Mouse (Mus musculus) embryonic facial prominence, embryonic 12.5 days (tissue): Measurements from ENCODE around the gene Gpr3. TPM values are rescaled to one million over a fixed set of nuclear protein-coding genes. Genes with fewer than 3 reads are reported as not detected.

Source experiments
- ATAC-seq: fragments of 200-750 bp; cut with Nextera tagmentation; 2 replicates; pipeline ENCODE4 v1.8.0; 2017; ENCODE audit not compliant: insufficient number of reproducible peaks, insufficient read depth, low FRiP score, low TSS enrichment
- H3K27ac ChIP-seq: fragments of 300-500 bp; sonication (generic); 2 replicates; pipeline ENCODE4 v1.5.1; 2016; ENCODE audit warnings: mild to moderate bottlenecking
- H3K27me3 ChIP-seq: fragments of 300-500 bp; sonication (generic); 2 replicates; pipeline ENCODE4 v1.6.1; 2016; ENCODE audit warnings: mild to moderate bottlenecking, moderate library complexity
- H3K36me3 ChIP-seq: fragments of 300-500 bp; sonication (generic); 2 replicates; pipeline ENCODE4 v1.6.1; 2016; ENCODE audit warnings: mild to moderate bottlenecking
- H3K4me1 ChIP-seq: fragments of 300-500 bp; sonication (generic); 2 replicates; pipeline ENCODE4 v1.6.1; 2016
- H3K4me2 ChIP-seq: fragments of 300-500 bp; sonication (generic); replicated peaks from 2 replicates; pipeline ENCODE4 v1.6.1; 2016; ENCODE audit warnings: mild to moderate bottlenecking, moderate library complexity
- H3K4me3 ChIP-seq: fragments of 300-500 bp; sonication (generic); 2 replicates; pipeline ENCODE4 v1.5.1; 2016; ENCODE audit warnings: mild to moderate bottlenecking
- H3K9ac ChIP-seq: fragments of 300-500 bp; sonication (generic); 2 replicates; pipeline ENCODE4 v1.6.1; 2016; ENCODE audit warnings: mild to moderate bottlenecking, moderate library complexity
- H3K9me3 ChIP-seq: fragments of 300-500 bp; sonication (generic); 2 replicates; pipeline ENCODE4 v1.6.1; 2016; ENCODE audit warnings: mild to moderate bottlenecking, moderate library complexity
- WGBS: fragments of 180-500 bp; shearing (Covaris S2); methylation state at CpG from one replicate; pipeline ENCODE4 v1.1.7; 2016; 5-methylcytosine and 5-hydroxymethylcytosine counted together
- polyA plus RNA-seq: library from polyadenylated mRNA; unstranded; fragments of >200 nt; fragmentation: Nextera tagmentation; extraction: Ambion mirVana; gene quantifications from 2 replicates; pipeline ENCODE4 v1.2.1, GENCODE M21; 2016

Gene Gpr3
- polyA plus RNA-seq, 1 experiment from 2014 or later: not detected

DNA sequence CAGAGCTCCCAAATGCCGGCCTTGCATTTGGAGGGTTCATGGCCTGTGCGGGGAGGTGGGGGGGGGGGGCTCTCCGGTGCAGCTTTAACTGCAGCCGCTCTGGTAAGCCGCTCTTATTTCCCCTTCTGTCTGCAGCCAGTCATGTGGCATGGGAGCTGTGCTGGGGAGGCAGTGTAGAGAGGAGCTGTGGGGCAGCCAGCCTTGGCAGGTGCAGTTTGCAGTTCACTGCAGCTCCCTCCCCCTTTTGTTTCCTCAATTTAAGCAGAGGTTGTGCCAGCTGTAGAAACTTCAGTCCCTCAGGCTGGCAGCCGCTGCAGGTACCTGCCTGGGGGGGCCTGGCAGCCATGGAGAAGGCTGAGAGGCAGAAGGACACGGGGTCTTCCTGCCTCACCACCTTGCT, 15.5 kb downstream of the Gpr3 start:
- H3K4me2 ChIP-seq: no peak overlapping the region
- H3K9ac ChIP-seq: no peak overlapping the region
- peak overlapping the region; percentile 78 for H3K27ac ChIP-seq
- H3K36me3 ChIP-seq: peaks cover 42% of the 10 kb centered on the region
- no peak for ATAC-seq
- no peaks in the 10 kb centered on the region for H3K27me3 ChIP-seq
- H3K4me1 ChIP-seq: peaks cover 56% of the 10 kb centered on the region
- no peaks in the 10 kb centered on the region for H3K9me3 ChIP-seq
- 24% methylated on average over 7 of the region's 7 CpGs for WGBS
- no peak overlapping the region for H3K4me3 ChIP-seq

DNA sequence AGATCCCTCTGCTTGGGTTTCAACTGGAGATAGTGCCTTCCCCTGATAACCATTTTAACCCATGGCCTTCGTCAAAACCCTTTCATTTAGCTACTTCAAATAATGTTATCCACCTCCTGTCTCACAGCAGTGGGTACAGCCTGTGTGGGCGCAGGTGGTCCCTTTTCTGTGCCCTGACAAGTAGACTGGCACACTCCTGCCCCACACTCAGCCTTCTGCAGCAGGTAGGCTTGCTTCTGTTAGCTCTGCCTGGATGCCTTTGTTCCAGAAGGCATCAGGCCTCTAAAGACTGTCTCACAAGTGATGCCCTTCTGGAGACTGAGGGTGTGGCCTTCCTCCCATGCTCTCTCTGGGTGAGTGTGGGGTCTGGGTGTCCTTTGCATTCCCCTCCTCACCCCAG, 16.2 kb downstream of the Gpr3 start:
- Histone ChIP-seq H3K9ac (no peak overlapping the region), H3K4me2 (no peak overlapping the region), H3K27ac (no peak overlapping the region), H3K27me3 (no peaks in the 10 kb centered on the region), H3K36me3 (peaks cover 49% of the 10 kb centered on the region), H3K4me3 (no peak overlapping the region), H3K9me3 (no peaks in the 10 kb centered on the region), H3K4me1 (peaks cover 49% of the 10 kb centered on the region)
- 86% methylated on average over 2 of the region's 2 CpGs for WGBS
- no peak for ATAC-seq

- Histone ChIP-seq H3K4me2 (no peak overlapping the region), H3K36me3 (peaks cover 61% of the 10 kb centered on the region), H3K4me1 (peaks cover 38% of the 10 kb centered on the region), H3K4me3 (no peak overlapping the region), H3K9ac (no peak overlapping the region), H3K27me3 (no peaks in the 10 kb centered on the region), H3K27ac (no peak overlapping the region), H3K9me3 (no peaks in the 10 kb centered on the region)
- WGBS: 69% methylated on average over 4 of the region's 4 CpGs
- ATAC-seq: no peak
Measured at GRCm38 (mm10) chr4:133195014-133195413, 17.3 kb downstream of the Gpr3 start.

- Histone ChIP-seq H3K27ac (no peak overlapping the region), H3K9ac (no peak overlapping the region), H3K36me3 (peaks cover 66% of the 10 kb centered on the region), H3K27me3 (no peaks in the 10 kb centered on the region), H3K4me1 (peaks cover 33% of the 10 kb centered on the region), H3K4me3 (no peak overlapping the region), H3K4me2 (no peak overlapping the region), H3K9me3 (no peaks in the 10 kb centered on the region)
- ATAC-seq: no peak
- WGBS: 82% methylated on average over 11 of the region's 11 CpGs
Measured at GRCm38 (mm10) chr4:133194482-133194881, 17.9 kb downstream of the Gpr3 start.

GRCm38 (mm10) chr4:133189396-133189795, 22.9 kb downstream of the Gpr3 start:
- H3K27me3 ChIP-seq: no peaks in the 10 kb centered on the region
- no peak overlapping the region for H3K4me2 ChIP-seq
- WGBS: 72% methylated on average over 10 of the region's 10 CpGs
- peaks cover 84% of the 10 kb centered on the region for H3K36me3 ChIP-seq
- H3K9me3 ChIP-seq: no peaks in the 10 kb centered on the region
- no peak overlapping the region for H3K4me3 ChIP-seq
- no peak overlapping the region for H3K9ac ChIP-seq
- ATAC-seq: no peak
- peaks cover 21% of the 10 kb centered on the region for H3K4me1 ChIP-seq
- no peak overlapping the region for H3K27ac ChIP-seq

DNA sequence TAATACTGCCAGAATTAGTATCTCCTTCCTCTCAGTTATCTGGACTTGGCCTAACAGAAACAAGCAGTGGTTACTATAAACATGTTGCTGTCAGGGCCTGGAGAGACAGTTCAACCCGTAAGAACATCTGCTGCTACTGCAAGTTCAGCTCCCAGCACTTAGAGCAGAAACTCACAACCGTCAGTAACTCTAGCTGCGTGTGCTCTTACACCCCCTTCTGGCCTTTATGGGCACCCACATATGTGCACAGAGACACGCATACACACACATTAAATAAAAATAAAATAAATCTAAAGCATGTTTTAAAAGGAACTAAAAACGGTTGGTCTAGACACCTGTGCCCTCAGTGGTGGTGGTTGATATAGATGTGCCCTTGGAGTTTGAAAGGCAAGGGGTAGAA, 25.5 kb downstream of the Gpr3 start:
- no peak for ATAC-seq
- Histone ChIP-seq H3K27me3 (no peaks in the 10 kb centered on the region), H3K27ac (no peak overlapping the region), H3K4me3 (no peak overlapping the region), H3K4me2 (no peak overlapping the region), H3K36me3 (peaks cover 62% of the 10 kb centered on the region), H3K9me3 (no peaks in the 10 kb centered on the region), H3K9ac (no peak overlapping the region), H3K4me1 (peaks cover 32% of the 10 kb centered on the region)
- WGBS: 94% methylated on average over 5 of the region's 5 CpGs

DNA sequence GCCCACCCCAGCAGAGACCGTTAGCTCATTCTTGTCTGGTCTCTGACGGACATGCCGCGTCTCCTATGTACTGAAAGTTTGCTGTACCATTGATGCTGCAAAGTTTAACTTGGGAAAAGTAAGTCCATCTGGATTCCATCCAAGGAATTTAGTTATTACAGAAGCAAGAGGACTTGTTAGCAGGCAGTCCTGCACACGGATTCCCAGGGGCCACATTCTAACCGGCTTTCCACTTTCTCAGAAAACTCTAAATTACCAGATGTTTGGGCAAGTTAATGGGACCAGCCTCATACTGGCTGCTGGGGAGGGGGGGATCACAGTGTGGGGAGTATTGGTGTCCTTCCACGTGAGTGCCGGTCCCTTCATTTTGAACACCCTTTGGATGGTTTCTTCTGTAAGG, 26.4 kb downstream of the Gpr3 start:
- ATAC-seq: no peak
- Histone ChIP-seq H3K4me3 (no peak overlapping the region), H3K9me3 (no peaks in the 10 kb centered on the region), H3K9ac (no peak overlapping the region), H3K4me1 (peaks cover 32% of the 10 kb centered on the region), H3K27ac (peak overlapping the region; percentile 83), H3K36me3 (peaks cover 52% of the 10 kb centered on the region), H3K27me3 (no peaks in the 10 kb centered on the region), H3K4me2 (no peak overlapping the region)
- 54% methylated on average over 8 of the region's 8 CpGs for WGBS

DNA sequence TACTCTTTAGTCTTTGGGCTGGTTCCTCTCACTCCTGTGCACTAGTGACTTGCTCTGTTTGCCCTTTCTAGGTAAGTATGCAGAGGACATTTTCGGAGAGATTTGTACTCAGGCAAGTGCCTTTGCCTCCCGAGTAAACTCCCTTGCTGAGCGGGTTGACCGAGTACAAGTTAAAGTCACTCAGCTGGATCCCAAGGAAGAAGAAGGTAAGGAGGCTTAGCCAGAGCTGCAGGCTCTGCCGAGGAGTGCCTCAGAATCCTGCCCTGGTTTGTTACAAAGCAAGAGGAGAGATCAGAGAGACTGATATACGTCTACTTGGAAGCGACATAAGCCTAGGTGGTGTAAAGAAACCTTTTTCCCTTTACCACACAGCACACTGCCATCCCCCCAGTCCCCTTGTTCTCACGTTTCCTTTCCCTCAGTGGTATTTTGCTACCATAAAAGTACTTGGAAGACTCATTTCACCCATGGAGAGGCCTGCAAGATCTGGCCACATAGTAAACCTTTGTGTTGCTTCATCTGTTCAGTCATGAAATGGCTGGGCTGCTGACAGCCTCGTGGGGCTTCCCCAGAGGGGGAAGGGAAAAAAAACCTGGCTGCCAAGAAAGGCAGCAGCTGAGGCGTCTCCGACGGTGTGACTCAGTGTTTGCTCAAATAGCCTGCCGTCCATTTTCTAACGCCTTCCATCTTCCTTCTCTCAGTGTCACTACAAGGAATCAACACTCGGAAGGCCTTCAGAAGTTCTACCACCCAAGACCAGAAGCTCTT, 27.3 kb downstream of the Gpr3 start:
- Histone ChIP-seq H3K4me1 (peaks cover 32% of the 10 kb centered on the region), H3K4me2 (no peak overlapping the region; the same call in 1 of the 2 replicates), H3K27me3 (no peaks in the 10 kb centered on the region), H3K4me3 (no peak overlapping the region), H3K9ac (no peak overlapping the region), H3K9me3 (no peaks in the 10 kb centered on the region), H3K27ac (peak overlapping the region; percentile 83), H3K36me3 (peaks cover 44% of the 10 kb centered on the region)
- 37% methylated on average over 15 of the region's 15 CpGs for WGBS
- no peak for ATAC-seq

- Histone ChIP-seq H3K4me3 (no peak overlapping the region), H3K9me3 (no peaks in the 10 kb centered on the region), H3K27ac (peak overlapping the region; percentile 83), H3K9ac (no peak overlapping the region), H3K4me1 (peaks cover 32% of the 10 kb centered on the region), H3K27me3 (no peaks in the 10 kb centered on the region), H3K36me3 (peaks cover 42% of the 10 kb centered on the region), H3K4me2 (no peak overlapping the region)
- ATAC-seq: no peak
- WGBS: 50% methylated on average over 14 of the region's 14 CpGs
Measured at GRCm38 (mm10) chr4:133184031-133184897, 28.1 kb downstream of the Gpr3 start.

GRCm38 (mm10) chr4:133182439-133183033, 29.8 kb downstream of the Gpr3 start:
- Histone ChIP-seq H3K36me3 (peaks cover 36% of the 10 kb centered on the region), H3K4me3 (no peak overlapping the region)
- no peak for ATAC-seq

GRCm38 (mm10) chr4:133179258-133179657, 33.1 kb downstream of the Gpr3 start:
- Histone ChIP-seq H3K4me3 (no peak overlapping the region), H3K27ac (no peak overlapping the region), H3K27me3 (no peaks in the 10 kb centered on the region), H3K4me1 (peaks cover 19% of the 10 kb centered on the region), H3K9ac (no peak overlapping the region), H3K9me3 (no peaks in the 10 kb centered on the region), H3K4me2 (no peak overlapping the region), H3K36me3 (peaks cover 30% of the 10 kb centered on the region)
- WGBS: 93% methylated on average over 7 of the region's 7 CpGs
- no peak for ATAC-seq

More at GRCm38 (mm10) chr4:133182439-133183033, 29.8 kb downstream of the Gpr3 start:
- no peaks in the 10 kb centered on the region for H3K27me3 ChIP-seq
- H3K9me3 ChIP-seq: no peaks in the 10 kb centered on the region
- WGBS: 89% methylated on average over 8 of the region's 8 CpGs
- no peak overlapping the region for H3K27ac ChIP-seq
- H3K9ac ChIP-seq: no peak overlapping the region
- peaks cover 32% of the 10 kb centered on the region for H3K4me1 ChIP-seq
- no peak overlapping the region for H3K4me2 ChIP-seq
